Mouse (Mus musculus): Measurements from ENCODE around the gene Tmcc3. TPM values are rescaled to one million over a fixed set of nuclear protein-coding genes. Genes with fewer than 3 reads are reported as not detected.

Tmcc3 gene
- total and polyA plus RNA-seq, 2 experiments from 2014 or later = 12.8 to 14.7 TPM

DNA sequence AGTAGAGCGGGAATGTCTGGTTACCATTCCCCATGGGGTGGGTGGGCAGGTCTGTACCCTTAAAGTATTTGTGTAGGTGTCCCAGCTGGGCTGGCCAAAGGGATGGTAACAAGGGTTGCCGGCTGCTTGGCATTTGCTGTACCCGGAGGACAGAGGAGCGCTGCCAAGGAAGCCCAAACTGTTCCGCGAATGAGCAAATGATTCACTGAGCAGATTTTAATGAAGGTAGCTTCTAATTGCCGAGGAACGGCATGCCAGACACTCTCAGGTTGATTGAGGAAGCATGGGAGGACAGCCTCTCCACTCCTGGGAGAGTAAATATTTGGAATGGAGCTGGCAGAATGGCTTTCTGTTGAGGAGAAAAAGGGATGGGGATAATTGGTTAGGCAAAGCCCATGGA is 29.6 kb upstream of the Tmcc3 start:
- H3K36me3 ChIP-seq (ENCODE audit: insufficient read depth, low read length) = no peaks in the 10 kb centered on the region
- ATAC-seq (ENCODE audit: low FRiP score) (no peak), DNase-seq (ENCODE audit: low spot score) (no peak)
- no peaks in the 10 kb centered on the region for H3K9me3 ChIP-seq (ENCODE audit: low read length)
- TF ChIP-seq CTCF (IDR thresholded peaks at IDR 0.05) = no peak
- H3K9ac ChIP-seq (replicated peaks; ENCODE audit: low read length, poor library complexity, severe bottlenecking) = no peak overlapping the region
- WGBS = 78% methylated on average over 8 of the region's 8 CpGs
- no peak overlapping the region for H3K27ac ChIP-seq (ENCODE audit: low read depth, low read length)
- no peak overlapping the region for H3K4me3 ChIP-seq (ENCODE audit: low read depth, low read length)
- no peaks in the 10 kb centered on the region; the same call in 1 of the 2 replicates for H3K4me1 ChIP-seq (ENCODE audit: insufficient read depth, low read length)
- H3K4me2 ChIP-seq (ENCODE audit: low read depth, low read length, poor library complexity, severe bottlenecking) = no peak overlapping the region
- H3K27me3 ChIP-seq (ENCODE audit: insufficient read depth, low read length) = no peaks in the 10 kb centered on the region

DNA sequence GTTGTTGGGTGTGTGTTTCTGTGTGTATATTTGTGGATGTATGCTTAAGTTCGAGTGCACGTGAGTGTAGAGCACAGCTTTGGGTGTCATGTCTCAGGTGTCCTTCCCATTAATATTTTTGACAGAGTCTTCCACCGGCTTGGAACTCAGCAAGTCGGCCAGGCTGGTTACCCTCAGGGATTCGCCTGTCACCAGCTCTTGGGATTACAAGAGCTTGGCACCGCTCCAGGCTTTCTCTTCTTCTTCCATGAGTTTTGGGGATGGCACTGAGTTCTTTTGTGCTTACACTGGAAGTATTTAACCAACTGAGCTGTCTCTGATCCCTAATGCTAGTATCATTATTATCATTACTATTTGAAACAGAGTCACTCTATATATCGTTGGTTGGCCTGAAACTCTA is 29.0 kb upstream of the Tmcc3 start:
- H3K36me3 ChIP-seq (ENCODE audit: insufficient read depth, low read length) = no peaks in the 10 kb centered on the region
- H3K27me3 ChIP-seq (ENCODE audit: insufficient read depth, low read length) = no peaks in the 10 kb centered on the region
- H3K4me3 ChIP-seq (ENCODE audit: low read depth, low read length) = no peak overlapping the region
- H3K4me2 ChIP-seq (ENCODE audit: low read depth, low read length, poor library complexity, severe bottlenecking) = no peak overlapping the region
- no peak overlapping the region for H3K27ac ChIP-seq (ENCODE audit: low read depth, low read length)
- no peaks in the 10 kb centered on the region for H3K9me3 ChIP-seq (ENCODE audit: low read length)
- no peak for DNase-seq (ENCODE audit: low spot score)
- no peak overlapping the region for H3K9ac ChIP-seq (replicated peaks; ENCODE audit: low read length, poor library complexity, severe bottlenecking)
- TF ChIP-seq CTCF (IDR thresholded peaks at IDR 0.05) = no peak
- no peak for ATAC-seq (ENCODE audit: low FRiP score)
- WGBS = 80% methylated on average over 7 of the region's 7 CpGs
- no peaks in the 10 kb centered on the region; the same call in 1 of the 2 replicates for H3K4me1 ChIP-seq (ENCODE audit: insufficient read depth, low read length)

DNA sequence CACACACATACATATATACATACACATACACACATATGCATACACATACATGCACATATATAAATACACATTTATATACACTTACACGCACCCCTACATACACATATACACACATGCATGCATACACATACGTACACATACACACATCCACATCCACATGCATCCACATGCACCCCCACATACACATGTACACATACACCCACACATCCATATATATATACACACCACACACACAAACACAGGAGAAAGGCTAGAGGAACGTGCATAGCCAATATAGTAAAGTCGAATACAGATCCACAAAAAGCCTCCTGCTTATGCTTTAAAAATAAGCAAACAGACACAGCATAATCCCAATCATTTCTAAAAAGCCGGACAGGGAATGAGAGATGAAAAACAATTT is 17.3 kb upstream of the Tmcc3 start:
- Histone ChIP-seq H3K36me3 (ENCODE audit: insufficient read depth, low read length) (no peaks in the 10 kb centered on the region), H3K27me3 (ENCODE audit: insufficient read depth, low read length) (no peaks in the 10 kb centered on the region), H3K9me3 (ENCODE audit: low read length) (no peaks in the 10 kb centered on the region), H3K4me2 (ENCODE audit: low read depth, low read length, poor library complexity, severe bottlenecking) (no peak overlapping the region), H3K4me3 (ENCODE audit: low read depth, low read length) (no peak overlapping the region), H3K27ac (ENCODE audit: low read depth, low read length) (no peak overlapping the region), H3K9ac (replicated peaks; ENCODE audit: low read length, poor library complexity, severe bottlenecking) (no peak overlapping the region), H3K4me1 (ENCODE audit: insufficient read depth, low read length) (no peaks in the 10 kb centered on the region)
- DNase-seq (ENCODE audit: low spot score) = no peak
- 62% methylated on average over 5 of the region's 5 CpGs for WGBS
- TF ChIP-seq CTCF (IDR thresholded peaks at IDR 0.05) = no peak
- ATAC-seq (ENCODE audit: low FRiP score) = 0 out of 2 replicates have a peak, but pooled peaks have one; percentile 52

DNA sequence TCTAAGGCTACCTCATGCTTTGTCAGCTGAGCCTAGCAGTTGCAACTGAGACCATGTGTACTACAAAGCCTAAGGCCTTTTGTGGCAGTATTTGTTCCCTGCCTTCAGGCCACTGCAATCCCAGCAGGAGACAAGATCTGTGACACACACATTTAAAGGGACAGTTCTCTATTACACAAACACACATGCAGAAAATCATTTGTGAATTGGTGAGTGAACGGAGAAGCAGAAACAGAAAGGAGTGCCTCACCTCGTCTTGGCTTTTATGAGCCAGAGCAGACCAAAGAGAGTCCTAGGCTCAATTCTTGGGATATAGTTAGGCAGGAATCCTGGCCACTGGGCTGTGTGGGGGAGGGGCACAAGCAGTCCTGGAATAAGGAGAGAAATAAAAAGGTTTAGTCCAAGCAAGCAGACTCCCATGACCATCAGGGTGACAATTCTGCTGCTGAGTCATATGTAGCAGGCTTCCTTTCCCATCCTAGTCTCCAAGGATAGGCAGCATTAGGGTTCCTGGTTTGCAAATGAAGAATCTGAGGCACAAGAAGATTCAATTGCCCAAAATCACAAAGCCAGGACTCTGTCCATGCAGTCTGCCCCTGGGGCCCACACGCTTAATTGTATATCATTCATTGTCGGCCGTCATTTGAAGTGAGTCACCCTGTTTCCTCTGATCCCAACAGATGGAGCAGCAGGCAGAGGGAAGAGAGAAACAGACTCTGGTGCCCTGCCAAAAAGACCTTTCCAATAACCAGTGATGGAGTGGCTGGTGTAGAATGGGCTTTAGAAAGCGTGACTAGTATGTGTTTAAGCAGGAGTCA is 16.6 kb upstream of the Tmcc3 start:
- DNase-seq (ENCODE audit: low spot score) = peak; percentile 73

DNA sequence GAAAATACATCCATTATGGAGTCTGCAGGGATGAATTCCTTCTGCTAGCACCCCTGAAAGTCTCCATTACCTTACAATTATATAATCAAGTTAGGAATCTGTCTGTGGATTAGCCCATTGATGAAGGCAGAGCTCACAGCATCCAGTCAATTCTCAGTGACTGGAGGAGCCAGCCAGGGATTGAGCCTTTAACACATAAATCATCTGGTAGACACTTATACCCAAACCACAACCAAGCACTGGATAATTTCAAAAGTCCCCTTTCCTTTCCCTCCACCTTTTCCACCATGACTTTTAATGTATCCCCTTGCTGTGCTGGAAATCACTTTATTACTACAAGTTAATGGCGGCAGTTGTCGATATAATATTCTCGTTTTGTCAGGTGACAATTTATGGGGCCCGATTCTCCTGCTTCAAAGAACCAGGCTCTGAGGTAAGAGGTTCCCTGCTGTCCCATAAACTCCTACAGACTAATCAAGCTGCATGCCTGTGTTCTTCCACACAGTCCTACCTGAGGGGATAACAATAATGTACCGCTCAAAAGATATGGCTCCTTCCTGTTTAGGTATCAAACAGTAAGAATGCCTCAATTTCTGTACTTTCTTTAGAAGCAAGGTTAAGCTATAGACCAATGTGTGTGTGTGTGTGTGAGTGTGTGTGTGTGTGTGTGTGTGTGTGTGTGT is 15.7 kb upstream of the Tmcc3 start:
- no peak overlapping the region for H3K4me2 ChIP-seq (ENCODE audit: low read depth, low read length, poor library complexity, severe bottlenecking)
- H3K36me3 ChIP-seq (ENCODE audit: insufficient read depth, low read length) = no peaks in the 10 kb centered on the region
- no peaks in the 10 kb centered on the region for H3K4me1 ChIP-seq (ENCODE audit: insufficient read depth, low read length)
- no peaks in the 10 kb centered on the region for H3K27me3 ChIP-seq (ENCODE audit: insufficient read depth, low read length)
- H3K27ac ChIP-seq (ENCODE audit: low read depth, low read length) = no peak overlapping the region
- no peaks in the 10 kb centered on the region for H3K9me3 ChIP-seq (ENCODE audit: low read length)
- no peak for TF ChIP-seq CTCF (IDR thresholded peaks at IDR 0.05)
- ATAC-seq (ENCODE audit: low FRiP score) (no peak), DNase-seq (ENCODE audit: low spot score) (no peak)
- no peak overlapping the region for H3K9ac ChIP-seq (replicated peaks; ENCODE audit: low read length, poor library complexity, severe bottlenecking)
- H3K4me3 ChIP-seq (ENCODE audit: low read depth, low read length) = no peak overlapping the region
- 91% methylated on average over 5 of the region's 5 CpGs for WGBS

More for the DNA sequence above, 16.6 kb upstream of the Tmcc3 start:
- H3K9me3 ChIP-seq (ENCODE audit: low read length) = no peaks in the 10 kb centered on the region
- no peaks in the 10 kb centered on the region for H3K27me3 ChIP-seq (ENCODE audit: insufficient read depth, low read length)
- no peak overlapping the region for H3K4me3 ChIP-seq (ENCODE audit: low read depth, low read length)
- H3K27ac ChIP-seq (ENCODE audit: low read depth, low read length) = peak overlapping the region; percentile 57
- no peak for TF ChIP-seq CTCF (IDR thresholded peaks at IDR 0.05)
- H3K4me1 ChIP-seq (ENCODE audit: insufficient read depth, low read length) = no peaks in the 10 kb centered on the region
- H3K9ac ChIP-seq (replicated peaks; ENCODE audit: low read length, poor library complexity, severe bottlenecking) = no peak overlapping the region
- WGBS = 29% methylated on average over 6 of the region's 6 CpGs
- H3K4me2 ChIP-seq (ENCODE audit: low read depth, low read length, poor library complexity, severe bottlenecking) = no peak overlapping the region
- H3K36me3 ChIP-seq (ENCODE audit: insufficient read depth, low read length) = no peaks in the 10 kb centered on the region
- ATAC-seq (ENCODE audit: low FRiP score) = peak; percentile 65; the same call in 1 of the 2 replicates

DNA sequence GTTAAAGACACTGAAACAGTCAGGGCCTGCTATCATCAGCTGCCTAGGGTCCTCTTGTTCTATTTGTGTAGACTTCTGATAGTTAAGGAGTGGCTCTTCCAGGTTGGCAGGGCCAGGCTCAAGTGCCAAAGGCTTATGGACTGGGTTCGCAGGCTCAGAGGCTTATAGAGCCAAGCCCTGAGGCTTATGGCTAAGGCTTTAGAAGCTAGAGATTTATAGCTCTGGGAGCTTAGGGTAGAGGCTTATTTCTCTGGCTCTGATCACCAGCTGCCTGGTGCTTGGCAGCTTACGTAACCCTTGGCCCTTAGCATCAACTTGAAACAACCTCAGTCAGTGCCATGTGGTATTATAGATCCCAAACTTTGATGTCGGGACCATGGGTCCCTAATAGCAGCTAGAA is 13.3 kb upstream of the Tmcc3 start, which contains the start of gene Gm4792:
Gene Gm4792, minus strand, starts transcription at position 233 of the 400 bp plus-strand sequence.
- H3K27ac ChIP-seq (ENCODE audit: low read depth, low read length) = no peak within 1 kb of the TSS
- H3K9me3 ChIP-seq (ENCODE audit: low read length) = no peaks in the 10 kb centered on the region
- H3K4me3 ChIP-seq (ENCODE audit: low read depth, low read length) = no peak within 1 kb of the TSS
- no peak for TF ChIP-seq CTCF (IDR thresholded peaks at IDR 0.05)
- WGBS = 72% methylated on average over 3 of the region's 3 CpGs
- ATAC-seq (ENCODE audit: low FRiP score) = no peak
- no peaks in the 10 kb centered on the region for H3K4me1 ChIP-seq (ENCODE audit: insufficient read depth, low read length)
- no peak within 1 kb of the TSS for H3K9ac ChIP-seq (replicated peaks; ENCODE audit: low read length, poor library complexity, severe bottlenecking)
- H3K36me3 ChIP-seq (ENCODE audit: insufficient read depth, low read length) = no peaks in the 10 kb centered on the region
- H3K4me2 ChIP-seq (ENCODE audit: low read depth, low read length, poor library complexity, severe bottlenecking) = no peak within 1 kb of the TSS
- peak; percentile 35 for DNase-seq (ENCODE audit: low spot score)
- no peaks in the 10 kb centered on the region for H3K27me3 ChIP-seq (ENCODE audit: insufficient read depth, low read length)
